Mouse (Mus musculus) testis, adult 2 months (tissue): Measurements from ENCODE around the gene Ppt1.

ENCODE experiments used
- CTCF ChIP-seq: fragments of 200-500 bp; IDR thresholded peaks from 2 replicates; pipeline ENCODE4 v1.5.1; 2012; ENCODE audit warnings: low read depth, mild to moderate bottlenecking, inconsistent platforms, low read length, moderate library complexity; ENCODE audit not compliant: control insufficient read depth, insufficient read depth, insufficient replicate concordance
- POLR2A ChIP-seq: fragments of 200-500 bp; IDR thresholded peaks from 2 replicates; pipeline ENCODE4 v1.6.1; 2012; ENCODE audit warnings: low read depth, mild to moderate bottlenecking, inconsistent platforms, low read length, moderate library complexity; ENCODE audit not compliant: control insufficient read depth

DNA sequence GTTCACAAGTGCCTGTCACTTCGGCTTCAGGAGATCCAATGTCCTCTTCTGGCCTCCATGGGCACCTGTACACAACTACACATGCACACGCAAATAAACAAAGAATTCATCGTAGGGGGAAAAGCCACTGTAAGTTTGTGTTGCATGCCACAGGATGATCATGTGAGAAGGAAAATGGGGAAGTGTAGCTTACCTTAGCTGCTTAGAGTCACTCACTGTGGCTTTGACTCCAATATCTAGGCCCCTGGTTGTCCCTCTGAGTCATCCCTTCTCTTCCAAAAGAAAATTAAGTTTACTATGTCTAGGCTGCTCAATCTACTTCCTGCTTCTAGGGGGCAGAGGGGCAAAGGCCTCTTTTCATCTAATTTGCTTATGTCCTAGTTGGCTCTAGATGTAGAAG, 67.7 kb downstream of the Ppt1 start:
- TF ChIP-seq CTCF (no peak), POLR2A (no peak)
